Mouse (Mus musculus): ENCODE measurements around the gene Gsg1. TPM values are rescaled to one million over a fixed set of nuclear protein-coding genes. Genes with fewer than 3 reads are reported as not detected.
A peak's percentile ranks its signal among the peaks of the same experiment; 100 is the strongest.

Gene Gsg1
- polyA plus RNA-seq, 1 experiment from 2014 or later = 1.3 TPM

DNA sequence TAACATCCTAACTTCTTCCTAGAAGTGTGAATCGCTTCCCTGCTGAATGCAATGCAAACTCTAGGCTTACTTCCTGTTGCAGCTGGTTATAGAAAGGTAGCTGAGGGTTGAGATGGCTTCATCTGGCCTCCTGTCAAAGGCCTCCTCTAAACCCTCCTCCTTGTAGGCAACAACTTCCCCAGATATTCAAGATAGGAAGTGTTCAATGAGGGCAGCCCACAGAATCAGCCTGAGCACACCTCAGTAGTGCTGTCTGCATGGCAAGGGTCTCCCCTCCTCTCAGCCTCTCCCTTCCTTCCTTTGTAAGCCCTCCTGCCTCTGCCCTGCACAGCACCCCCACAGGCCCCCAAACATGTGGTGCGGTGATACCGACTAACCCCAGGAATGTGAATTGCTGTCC is 18.4 kb downstream of the Gsg1 start:
- WGBS = 90% methylated on average over 3 of the region's 3 CpGs
- no peaks in the 10 kb centered on the region for H3K4me1 ChIP-seq (ENCODE audit: control insufficient read depth, insufficient read depth, low read length)
- H3K27ac ChIP-seq (replicated peaks; ENCODE audit: low read depth, low read length) = no peak overlapping the region
- no peak overlapping the region for H3K4me3 ChIP-seq (ENCODE audit: low read depth, low read length)
- DNase-seq (ENCODE audit: low spot score) (no peak), ATAC-seq (ENCODE audit: low read depth) (no peak)
- H3K9ac ChIP-seq (ENCODE audit: low read depth, low read length) = no peak overlapping the region
- H3K9me3 ChIP-seq (ENCODE audit: control insufficient read depth, low read length) = no peaks in the 10 kb centered on the region
- no peak overlapping the region for H3K4me2 ChIP-seq (ENCODE audit: low read depth, low read length)
- no peaks in the 10 kb centered on the region for H3K27me3 ChIP-seq (replicated peaks; ENCODE audit: control insufficient read depth, insufficient read depth, low read length)
- H3K36me3 ChIP-seq (ENCODE audit: control insufficient read depth, insufficient read depth, low read length) = peaks cover 30% of the 10 kb centered on the region

DNA sequence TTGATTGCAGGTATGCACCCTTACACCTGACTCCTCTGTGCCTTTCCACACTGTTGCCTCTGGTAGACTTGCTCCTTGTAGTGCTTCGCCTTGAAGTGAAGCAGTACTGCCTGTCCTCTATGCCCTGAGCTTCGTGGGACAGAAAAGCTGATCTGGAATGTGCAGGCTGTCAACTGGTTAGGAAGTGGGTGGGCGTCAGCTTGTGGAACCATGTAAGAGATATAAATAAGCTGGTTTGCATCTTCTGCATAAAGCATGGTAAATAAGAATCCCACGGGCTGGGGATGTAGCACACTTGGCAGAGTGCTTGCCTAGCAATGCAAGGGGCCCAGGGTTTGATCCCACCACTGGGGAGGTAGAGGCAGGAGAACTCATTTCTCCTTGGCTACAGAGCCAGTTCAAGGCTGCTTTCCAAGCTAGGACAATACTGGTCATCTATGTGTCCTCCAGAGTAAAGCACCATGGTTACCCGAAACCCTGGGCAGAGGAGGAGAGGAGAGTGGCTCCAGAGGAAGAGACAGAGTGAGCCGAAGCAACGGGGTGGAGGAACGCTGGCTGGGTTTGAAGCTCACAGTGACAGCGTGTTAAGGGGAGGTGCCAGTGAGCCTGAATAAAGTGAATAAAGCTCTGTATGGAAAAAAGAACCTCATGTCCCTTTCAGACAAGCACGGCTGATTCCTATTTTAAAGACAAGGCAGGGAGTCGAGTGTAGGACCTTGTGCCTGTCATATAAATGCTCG is 21.5 kb downstream of the Gsg1 start:
- WGBS = 73% methylated on average over 12 of the region's 12 CpGs
- DNase-seq (ENCODE audit: low spot score) (no peak), ATAC-seq (ENCODE audit: low read depth) (no peak)
- no peak overlapping the region for H3K9ac ChIP-seq (ENCODE audit: low read depth, low read length)
- no peak overlapping the region for H3K4me3 ChIP-seq (ENCODE audit: low read depth, low read length)
- H3K4me1 ChIP-seq (ENCODE audit: control insufficient read depth, insufficient read depth, low read length) = no peaks in the 10 kb centered on the region
- H3K36me3 ChIP-seq (ENCODE audit: control insufficient read depth, insufficient read depth, low read length) = peaks cover 44% of the 10 kb centered on the region
- no peaks in the 10 kb centered on the region for H3K9me3 ChIP-seq (ENCODE audit: control insufficient read depth, low read length)
- no peak overlapping the region for H3K27ac ChIP-seq (replicated peaks; ENCODE audit: low read depth, low read length)
- no peaks in the 10 kb centered on the region for H3K27me3 ChIP-seq (replicated peaks; ENCODE audit: control insufficient read depth, insufficient read depth, low read length)
- no peak overlapping the region for H3K4me2 ChIP-seq (ENCODE audit: low read depth, low read length)

DNA sequence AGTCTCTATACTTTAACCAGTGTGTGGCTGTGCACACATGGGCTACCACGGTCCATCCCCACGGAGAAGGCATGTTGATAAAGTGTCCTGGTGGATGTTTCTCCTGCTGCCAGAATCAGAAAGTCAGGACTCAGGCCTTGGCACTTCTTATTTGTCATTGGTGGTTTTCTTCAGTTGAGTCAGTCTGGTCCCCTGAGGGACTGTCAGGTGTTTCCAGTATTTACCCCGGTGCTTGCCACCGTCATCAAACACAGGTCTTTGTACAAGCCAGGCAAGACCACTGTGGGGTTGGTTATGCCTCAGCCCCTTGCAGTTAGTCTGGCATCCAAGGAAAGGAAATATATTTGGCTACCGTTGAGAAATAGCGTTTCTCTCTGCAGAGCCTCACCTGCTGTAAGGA is 23.6 kb downstream of the Gsg1 start:
- Histone ChIP-seq H3K27ac (replicated peaks; ENCODE audit: low read depth, low read length) (no peak overlapping the region), H3K27me3 (replicated peaks; ENCODE audit: control insufficient read depth, insufficient read depth, low read length) (no peaks in the 10 kb centered on the region), H3K9ac (ENCODE audit: low read depth, low read length) (no peak overlapping the region), H3K4me1 (ENCODE audit: control insufficient read depth, insufficient read depth, low read length) (no peaks in the 10 kb centered on the region), H3K4me3 (ENCODE audit: low read depth, low read length) (no peak overlapping the region), H3K4me2 (ENCODE audit: low read depth, low read length) (no peak overlapping the region), H3K36me3 (ENCODE audit: control insufficient read depth, insufficient read depth, low read length) (peaks cover 54% of the 10 kb centered on the region), H3K9me3 (ENCODE audit: control insufficient read depth, low read length) (no peaks in the 10 kb centered on the region)
- WGBS = 85% methylated on average over 6 of the region's 6 CpGs
- DNase-seq (ENCODE audit: low spot score) = no peak
- ATAC-seq (ENCODE audit: low read depth) = no peak

DNA sequence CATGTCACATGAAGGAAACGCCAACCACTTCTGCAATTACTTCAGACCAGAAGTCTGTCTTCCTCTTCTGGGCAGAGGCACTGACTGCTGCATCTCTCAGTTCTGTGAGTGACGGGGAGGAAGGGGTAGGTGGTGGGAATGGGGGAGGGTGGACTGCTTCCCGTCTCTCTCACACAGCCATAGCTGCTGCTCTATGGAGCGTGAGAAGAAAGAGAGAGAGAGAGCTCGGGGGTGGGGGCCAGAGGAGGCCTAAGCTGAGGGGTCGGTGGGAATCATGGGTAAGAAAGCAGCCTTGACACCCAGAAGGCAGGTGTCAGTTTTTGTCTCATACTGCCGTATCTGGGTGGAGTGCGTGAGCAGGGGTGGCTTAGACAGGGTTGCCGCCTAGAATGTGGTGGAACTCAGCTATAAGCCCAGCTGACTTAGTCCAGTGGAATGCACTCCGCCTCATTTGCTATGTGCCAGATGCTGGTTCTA is 25.6 kb downstream of the Gsg1 start:
- Histone ChIP-seq H3K4me1 (ENCODE audit: control insufficient read depth, insufficient read depth, low read length) (peaks cover 7% of the 10 kb centered on the region; the same call in 1 of the 2 replicates), H3K9ac (ENCODE audit: low read depth, low read length) (no peak overlapping the region), H3K36me3 (ENCODE audit: control insufficient read depth, insufficient read depth, low read length) (peaks cover 46% of the 10 kb centered on the region), H3K27me3 (replicated peaks; ENCODE audit: control insufficient read depth, insufficient read depth, low read length) (no peaks in the 10 kb centered on the region), H3K27ac (replicated peaks; ENCODE audit: low read depth, low read length) (no peak overlapping the region), H3K4me2 (ENCODE audit: low read depth, low read length) (no peak overlapping the region), H3K9me3 (ENCODE audit: control insufficient read depth, low read length) (no peaks in the 10 kb centered on the region), H3K4me3 (ENCODE audit: low read depth, low read length) (no peak overlapping the region)
- ATAC-seq (ENCODE audit: low read depth) = 0 out of 2 replicates have a peak, but pooled peaks have one; percentile 47
- DNase-seq (ENCODE audit: low spot score) = no peak
- WGBS = 61% methylated on average over 10 of the region's 10 CpGs

DNA sequence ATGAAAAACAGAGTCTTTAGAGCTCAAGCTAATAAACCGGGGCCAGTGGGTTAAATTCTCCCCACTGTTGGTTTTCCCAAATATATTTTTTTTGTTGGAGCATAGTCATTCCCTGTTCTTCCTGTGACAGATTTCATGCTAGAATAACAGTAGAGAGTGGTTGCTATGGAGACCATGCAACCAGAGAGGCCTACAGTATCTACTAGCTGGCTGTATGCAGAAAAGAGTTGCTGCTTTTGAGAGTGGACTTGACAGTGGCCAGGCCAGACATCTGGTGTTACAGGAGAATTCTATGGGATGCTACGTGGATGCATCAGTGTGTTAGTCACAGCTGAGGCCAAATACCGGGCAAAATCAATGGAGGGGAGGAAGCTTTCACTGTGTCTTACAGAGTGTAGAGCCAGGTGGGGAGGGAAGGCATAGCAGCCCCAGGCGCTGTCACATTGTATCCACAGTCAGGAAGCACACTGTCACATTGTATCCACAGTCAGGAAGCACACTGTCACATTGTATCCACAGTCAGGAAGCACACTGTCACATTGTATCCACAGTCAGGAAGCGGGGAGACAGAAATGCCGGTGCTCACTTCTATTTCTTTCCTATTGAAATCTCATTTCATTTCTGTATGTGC is 30.2 kb downstream of the Gsg1 start:
- peak overlapping the region; percentile 50; the same call in 1 of the 2 replicates for H3K27ac ChIP-seq (replicated peaks; ENCODE audit: low read depth, low read length)
- peak; percentile 84 for DNase-seq (ENCODE audit: low spot score)

DNA sequence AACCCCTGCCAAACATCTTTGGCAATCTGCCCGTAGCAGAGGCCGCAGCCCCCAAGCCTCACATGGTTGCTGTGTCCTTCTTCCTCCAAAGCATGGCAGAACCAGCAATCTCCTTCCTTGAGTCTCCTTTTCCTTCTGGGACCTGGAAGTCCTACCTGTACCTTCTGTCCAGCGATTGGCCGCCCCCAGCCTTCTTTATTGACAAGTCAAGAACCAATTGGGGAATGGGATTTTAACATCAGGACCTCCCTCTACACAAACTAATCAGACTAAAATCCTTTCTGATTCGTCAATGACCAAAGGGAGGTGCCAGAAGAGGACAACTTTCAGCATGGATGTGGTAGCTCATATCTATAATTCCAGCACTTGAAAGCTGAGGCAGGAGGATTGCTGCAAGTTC is 34.2 kb downstream of the Gsg1 start:
- 82% methylated on average over 5 of the region's 5 CpGs for WGBS
- Histone ChIP-seq H3K27me3 (replicated peaks; ENCODE audit: control insufficient read depth, insufficient read depth, low read length) (no peaks in the 10 kb centered on the region), H3K4me3 (ENCODE audit: low read depth, low read length) (no peak overlapping the region), H3K36me3 (ENCODE audit: control insufficient read depth, insufficient read depth, low read length) (peaks cover 14% of the 10 kb centered on the region), H3K9me3 (ENCODE audit: control insufficient read depth, low read length) (no peaks in the 10 kb centered on the region), H3K27ac (replicated peaks; ENCODE audit: low read depth, low read length) (peak overlapping the region; percentile 18; the same call in 1 of the 2 replicates), H3K4me2 (ENCODE audit: low read depth, low read length) (no peak overlapping the region), H3K9ac (ENCODE audit: low read depth, low read length) (no peak overlapping the region), H3K4me1 (ENCODE audit: control insufficient read depth, insufficient read depth, low read length) (peaks cover 7% of the 10 kb centered on the region; the same call in 1 of the 2 replicates)
- DNase-seq (ENCODE audit: low spot score) (no peak), ATAC-seq (ENCODE audit: low read depth) (no peak)

More for the DNA sequence above, 30.2 kb downstream of the Gsg1 start:
- WGBS = 42% methylated on average over 6 of the region's 6 CpGs
- peaks cover 22% of the 10 kb centered on the region for H3K36me3 ChIP-seq (ENCODE audit: control insufficient read depth, insufficient read depth, low read length)
- H3K27me3 ChIP-seq (replicated peaks; ENCODE audit: control insufficient read depth, insufficient read depth, low read length) = no peaks in the 10 kb centered on the region
- no peaks in the 10 kb centered on the region for H3K9me3 ChIP-seq (ENCODE audit: control insufficient read depth, low read length)
- peak; percentile 71; the same call in 1 of the 2 replicates for ATAC-seq (ENCODE audit: low read depth)
- H3K4me3 ChIP-seq (ENCODE audit: low read depth, low read length) = no peak overlapping the region
- peak overlapping the region; percentile 22; the same call in 1 of the 2 replicates for H3K9ac ChIP-seq (ENCODE audit: low read depth, low read length)
- peaks cover 7% of the 10 kb centered on the region; the same call in 1 of the 2 replicates for H3K4me1 ChIP-seq (ENCODE audit: control insufficient read depth, insufficient read depth, low read length)
- H3K4me2 ChIP-seq (ENCODE audit: low read depth, low read length) = no peak overlapping the region

DNA sequence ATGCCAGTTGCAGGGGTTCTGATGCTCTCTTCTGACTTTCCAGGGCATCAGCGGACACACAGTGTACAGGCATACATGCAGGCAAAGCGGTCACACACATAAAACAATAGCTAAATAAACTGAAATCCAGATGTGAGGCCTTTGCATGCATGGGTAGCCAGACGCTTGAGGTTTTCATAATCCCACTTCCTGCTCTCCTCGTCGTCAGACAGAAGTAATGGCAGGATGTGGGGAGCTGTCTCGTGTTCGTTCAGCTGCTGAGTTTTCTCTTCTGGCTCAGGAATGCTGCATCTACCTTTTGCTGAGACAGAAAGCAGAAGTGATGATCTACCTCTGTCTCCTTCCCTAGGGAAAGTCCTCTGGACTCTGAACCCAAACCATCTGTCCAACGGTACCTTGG is 35.8 kb downstream of the Gsg1 start:
- 0 out of 2 replicates have a peak, but pooled peaks have one; percentile 39 for ATAC-seq (ENCODE audit: low read depth)
- peak; percentile 47 for DNase-seq (ENCODE audit: low spot score)
- H3K4me3 ChIP-seq (ENCODE audit: low read depth, low read length) = no peak overlapping the region
- H3K4me2 ChIP-seq (ENCODE audit: low read depth, low read length) = no peak overlapping the region
- H3K36me3 ChIP-seq (ENCODE audit: control insufficient read depth, insufficient read depth, low read length) = peaks cover 26% of the 10 kb centered on the region
- no peak overlapping the region for H3K9ac ChIP-seq (ENCODE audit: low read depth, low read length)
- no peaks in the 10 kb centered on the region for H3K4me1 ChIP-seq (ENCODE audit: control insufficient read depth, insufficient read depth, low read length)
- no peaks in the 10 kb centered on the region for H3K9me3 ChIP-seq (ENCODE audit: control insufficient read depth, low read length)
- peak overlapping the region; percentile 6; the same call in 1 of the 2 replicates for H3K27ac ChIP-seq (replicated peaks; ENCODE audit: low read depth, low read length)
- 39% methylated on average over 8 of the region's 8 CpGs for WGBS
- H3K27me3 ChIP-seq (replicated peaks; ENCODE audit: control insufficient read depth, insufficient read depth, low read length) = no peaks in the 10 kb centered on the region

DNA sequence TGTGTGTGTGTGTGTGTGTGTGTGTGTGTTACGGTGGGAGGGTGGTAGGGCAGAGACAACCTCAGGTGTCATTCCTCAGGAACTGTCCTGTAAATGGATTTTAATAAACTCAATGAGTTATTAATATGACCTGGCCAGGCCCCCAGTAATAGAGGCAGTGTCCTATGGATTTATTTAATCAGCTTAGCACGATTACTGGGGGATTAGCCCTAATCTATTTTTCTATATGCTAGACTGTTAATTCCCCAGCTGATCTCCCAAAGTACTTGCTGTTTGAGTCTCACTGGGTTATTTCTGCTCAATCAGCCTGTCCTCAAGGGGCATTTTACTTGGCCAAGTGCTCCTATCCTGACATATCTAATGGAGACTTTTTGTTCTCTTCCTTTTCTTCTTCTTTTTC is 41.5 kb downstream of the Gsg1 start:
- Histone ChIP-seq H3K4me1 (ENCODE audit: control insufficient read depth, insufficient read depth, low read length) (no peaks in the 10 kb centered on the region), H3K27me3 (replicated peaks; ENCODE audit: control insufficient read depth, insufficient read depth, low read length) (no peaks in the 10 kb centered on the region), H3K36me3 (ENCODE audit: control insufficient read depth, insufficient read depth, low read length) (peaks cover 26% of the 10 kb centered on the region), H3K4me3 (ENCODE audit: low read depth, low read length) (no peak overlapping the region), H3K9ac (ENCODE audit: low read depth, low read length) (no peak overlapping the region), H3K4me2 (ENCODE audit: low read depth, low read length) (no peak overlapping the region), H3K9me3 (ENCODE audit: control insufficient read depth, low read length) (no peaks in the 10 kb centered on the region), H3K27ac (replicated peaks; ENCODE audit: low read depth, low read length) (no peak overlapping the region)
- DNase-seq (ENCODE audit: low spot score) (no peak), ATAC-seq (ENCODE audit: low read depth) (no peak)
- 91% methylated on average over 1 of the region's 2 CpGs for WGBS

All from embryonic facial prominence, embryonic 14.5 days (tissue).